Mouse (Mus musculus) large intestine, adult 2 months (tissue): Measurements from ENCODE around the gene Melk. TPM values are rescaled to one million over a fixed set of nuclear protein-coding genes. Genes with fewer than 3 reads are reported as not detected.

Source experiments
- DNase-seq: peaks from one replicate; pipeline ENCODE4 v3.0.0-alpha.2; 2012; ENCODE audit warnings: low read depth, low spot score
- WGBS: fragments of 180-500 bp; shearing (Covaris S2); methylation state at CpG from one replicate; pipeline ENCODE4 v1.1.7; 2018; 5-methylcytosine and 5-hydroxymethylcytosine counted together
- polyA plus RNA-seq: library from polyadenylated mRNA; depleted of rRNA; stranded (reverse); fragments of >200 nt; gene quantifications from 2 replicates; pipeline ENCODE4 v1.2.3, GENCODE M21; 2012; rRNA removed

Gene Melk
- polyA plus RNA-seq, 1 experiment, result 9.5 TPM

DNA sequence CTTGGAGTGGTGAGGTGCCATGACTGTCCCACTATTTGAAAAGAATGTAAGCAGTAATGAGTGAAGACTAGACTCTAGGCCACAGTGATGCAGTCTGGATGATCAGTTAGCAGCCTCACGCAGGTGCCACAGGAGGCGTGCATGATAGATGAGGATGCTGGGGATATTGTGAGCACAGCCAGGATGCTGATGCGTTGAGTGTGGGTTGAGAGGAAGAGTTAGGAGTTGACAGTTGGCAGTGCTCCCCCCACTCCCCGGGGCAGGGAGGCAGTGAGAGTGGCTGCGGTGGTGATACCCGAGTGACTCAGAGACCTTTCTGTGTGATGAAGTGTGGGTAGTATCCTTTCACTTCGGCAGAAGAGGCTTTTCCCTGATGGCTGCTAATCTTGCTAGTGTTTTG lies 21.4 kb downstream of the Melk start:
- WGBS, result 91% methylated on average over 7 of the region's 7 CpGs

GRCm38 (mm10) chr4:44325453-44325852 lies 24.8 kb downstream of the Melk start:
- DNase-seq, result no peak
- 50% methylated on average over 4 of the region's 4 CpGs for WGBS

More for the DNA sequence above, 21.4 kb downstream of the Melk start:
- no peak for DNase-seq

DNA sequence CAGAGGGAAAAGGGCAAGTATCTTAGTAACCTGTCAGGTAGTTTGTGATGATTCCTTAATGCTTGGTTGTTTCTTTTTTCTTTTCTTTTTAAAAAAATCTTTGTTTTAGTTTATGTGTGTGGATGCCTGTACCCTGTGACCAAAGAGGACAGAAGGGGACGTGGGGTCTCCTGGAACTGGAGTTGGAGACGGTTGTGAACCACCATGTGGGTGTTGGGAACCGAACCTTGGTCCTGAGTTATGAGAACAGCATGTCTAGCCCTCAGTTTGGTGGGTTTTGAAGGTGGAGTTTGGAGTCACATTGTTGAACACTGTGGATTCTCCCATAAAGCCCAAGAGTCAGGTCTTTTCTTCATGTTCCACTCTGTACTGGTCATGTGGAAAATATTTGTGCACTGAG lies 26.0 kb downstream of the Melk start:
- no peak for DNase-seq
- 96% methylated on average over 3 of the region's 3 CpGs for WGBS

- 71% methylated on average over 1 of the region's 1 CpGs for WGBS
- no peak for DNase-seq
Observed at GRCm38 (mm10) chr4:44327976-44328375, 27.3 kb downstream of the Melk start.

DNA sequence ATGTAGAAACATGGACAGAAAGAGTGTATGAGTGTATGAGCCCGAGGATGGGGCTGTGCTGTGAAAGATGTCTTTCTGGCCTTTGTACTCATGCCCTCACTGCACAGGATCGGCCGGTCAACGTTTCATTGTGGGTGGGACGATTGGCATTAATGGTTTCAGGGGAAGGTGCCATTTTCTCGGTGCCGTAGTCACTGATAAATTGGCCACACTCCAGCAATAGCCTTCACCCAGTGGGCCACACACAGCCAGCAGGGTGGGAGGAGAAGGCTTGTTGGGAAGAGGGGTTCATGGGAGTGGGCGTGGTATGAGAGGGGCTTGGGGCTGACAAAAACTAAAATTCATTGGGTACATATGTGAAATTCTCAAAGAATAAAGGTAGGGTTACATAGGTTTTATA lies 34.3 kb downstream of the Melk start:
- WGBS, result 95% methylated on average over 8 of the region's 8 CpGs
- no peak for DNase-seq

- peak; percentile 24 for DNase-seq
- WGBS, result 43% methylated on average over 7 of the region's 7 CpGs
Observed at GRCm38 (mm10) chr4:44361670-44362069, 61.0 kb downstream of the Melk start.

DNA sequence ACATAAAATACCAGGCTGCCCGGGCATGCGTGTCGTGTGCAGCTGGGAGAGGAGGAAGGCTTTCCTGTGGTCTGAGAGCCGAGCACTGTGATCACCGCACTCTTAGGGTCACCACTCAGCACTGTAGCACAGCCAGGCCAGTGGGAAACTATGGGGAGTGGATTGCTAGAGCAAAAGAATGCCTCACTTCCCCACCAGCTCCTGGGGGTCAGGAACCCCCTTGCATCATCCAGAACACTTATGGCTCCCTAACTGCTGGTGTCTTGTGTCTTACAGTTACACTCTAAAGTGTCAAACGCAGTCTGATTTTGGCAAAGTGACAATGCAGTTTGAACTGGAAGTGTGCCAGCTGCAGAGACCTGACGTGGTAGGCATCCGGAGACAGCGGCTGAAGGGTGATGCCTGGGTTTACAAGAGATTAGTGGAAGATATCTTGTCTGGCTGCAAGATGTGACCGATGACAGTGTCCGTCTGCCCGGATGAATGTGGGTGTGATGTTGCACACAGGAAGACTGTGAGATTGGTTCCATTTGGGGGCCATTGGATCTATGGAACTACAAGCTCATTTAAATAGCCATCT lies 62.8 kb downstream of the Melk start:
- WGBS, result 78% methylated on average over 12 of the region's 12 CpGs

DNA sequence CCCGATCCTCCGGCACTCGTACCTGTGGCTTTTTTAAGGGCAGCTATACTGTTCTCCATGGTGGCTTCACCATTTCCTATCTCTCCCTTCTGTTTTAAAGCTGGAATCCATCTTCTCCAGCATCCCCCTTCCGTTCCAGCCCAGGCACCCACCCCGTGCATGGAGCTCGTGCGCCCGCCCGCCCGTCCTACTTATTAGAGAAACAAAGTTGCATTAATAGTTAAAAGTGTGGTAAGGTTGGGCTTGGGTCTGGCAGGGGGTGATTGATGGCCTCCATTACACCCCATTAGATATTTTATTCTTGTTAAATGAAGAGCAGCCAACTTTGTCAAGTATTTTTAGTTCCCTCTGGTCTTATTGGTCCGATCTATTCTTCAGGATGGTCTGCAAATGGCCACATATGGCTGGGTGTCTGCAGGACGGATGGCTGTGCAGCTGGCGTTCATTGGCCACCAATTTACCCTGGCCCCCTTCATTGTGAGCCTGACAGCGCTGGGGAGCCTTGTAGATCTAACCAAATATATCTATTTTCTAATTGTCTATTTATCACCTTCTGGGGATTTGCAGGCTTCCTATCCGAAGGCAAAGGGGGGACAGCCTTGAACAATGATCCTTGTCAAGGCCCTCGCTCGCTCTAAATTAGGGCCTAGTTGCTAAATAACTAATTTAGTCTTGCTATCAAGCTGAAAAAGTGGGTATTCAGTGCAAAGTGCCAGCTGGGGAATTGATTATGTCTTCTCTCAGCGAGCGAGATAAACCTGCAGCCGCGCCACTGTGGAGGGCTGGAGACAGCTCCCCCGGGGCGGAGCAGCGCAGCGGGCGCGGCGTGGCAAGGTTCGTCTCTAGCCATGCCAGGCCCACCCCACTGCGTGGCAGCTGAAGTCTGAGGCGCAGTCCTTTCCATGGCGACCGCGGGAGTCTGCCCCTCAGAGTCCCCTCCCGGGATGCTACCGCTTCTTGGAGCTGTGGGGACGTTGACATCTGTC lies 91.8 kb downstream of the Melk start:
- WGBS, result 78% methylated on average over 36 of the region's 37 CpGs
- DNase-seq, result no peak

More for the DNA sequence above, 62.8 kb downstream of the Melk start:
- DNase-seq, result no peak

DNA sequence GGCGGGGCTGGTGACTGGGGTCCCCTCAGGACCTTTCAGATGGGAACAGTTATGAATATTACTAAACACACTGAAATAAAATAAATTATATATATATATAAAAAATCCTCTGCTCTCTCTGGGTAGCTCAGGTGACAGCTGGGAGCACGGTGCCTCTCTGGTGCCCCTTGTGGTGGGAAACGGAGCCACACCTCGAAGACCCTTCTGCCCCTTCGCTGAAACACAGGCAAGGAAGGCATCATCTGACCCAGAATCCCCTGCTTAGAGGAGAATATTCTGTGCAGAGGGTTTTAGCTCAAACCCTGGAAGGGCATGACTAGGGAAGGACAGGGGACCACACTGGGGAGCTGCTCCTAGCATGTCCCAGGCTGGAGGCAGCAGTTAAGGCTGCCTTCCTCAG lies 101.9 kb downstream of the Melk start:
- 8% methylated on average over 5 of the region's 5 CpGs for WGBS
- no peak for DNase-seq

- DNase-seq, result no peak
- 62% methylated on average over 5 of the region's 5 CpGs for WGBS
Observed at GRCm38 (mm10) chr4:44404487-44404886, 103.8 kb downstream of the Melk start.

Other genes with a start within 250 kb of the Melk start
- gene Gne, start 216.7 kb upstream of the Melk start, polyA plus RNA-seq, result 34.3 and 38.8 TPM in 2 replicates
- gene Rnf38, start 67.1 kb upstream of the Melk start, polyA plus RNA-seq, result 31.4 and 68.5 TPM in 2 replicates